Mouse (Mus musculus) left cerebral cortex, adult 11 months (tissue): ENCODE results near the gene Kif26b.

Experiments
- DNase-seq: peaks from one replicate; pipeline ENCODE4 v3.0.0; 2022; ENCODE audit warnings: low spot score

The Kif26b gene

DNA sequence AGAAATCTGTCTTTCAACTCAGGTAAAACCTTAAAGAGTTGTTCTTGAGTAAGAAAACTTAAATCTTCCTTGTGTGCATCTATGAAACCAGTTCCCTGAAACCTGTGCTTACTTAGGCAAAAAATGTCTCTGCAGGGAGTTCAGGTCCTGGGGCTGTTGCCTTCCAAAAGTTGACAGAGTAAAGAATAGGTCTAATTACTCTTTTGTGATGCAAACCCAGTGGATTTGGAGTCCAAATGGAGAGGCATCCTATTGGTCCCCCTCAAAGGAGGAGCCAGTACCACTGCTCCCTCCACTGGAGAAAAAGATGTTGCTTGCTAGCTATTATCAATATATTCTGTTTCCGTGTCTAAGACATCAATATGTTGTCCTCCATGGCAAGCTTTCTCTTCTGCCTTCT lies 321.6 kb downstream of the Kif26b start:
- no peak for DNase-seq

DNA sequence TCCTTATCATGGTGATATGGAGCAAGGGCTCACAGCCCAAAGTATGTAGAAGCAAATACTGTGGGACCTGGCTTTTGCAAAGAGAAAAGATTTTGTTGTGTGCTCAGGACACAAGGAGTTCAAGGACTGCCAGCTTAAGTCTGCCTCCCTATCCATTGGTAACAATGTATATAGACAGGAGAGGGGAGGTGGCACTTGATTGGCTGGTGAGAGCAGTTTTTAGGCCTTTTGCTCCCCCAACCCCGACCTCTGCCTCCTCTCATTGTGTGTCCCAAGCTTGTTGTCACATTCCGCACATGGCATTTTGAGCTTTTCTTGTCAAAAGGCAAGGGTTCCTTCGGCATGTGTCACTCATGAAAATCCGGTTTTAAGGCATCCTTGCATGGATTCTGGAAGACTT lies 326.0 kb downstream of the Kif26b start:
- DNase-seq, result no peak

DNA sequence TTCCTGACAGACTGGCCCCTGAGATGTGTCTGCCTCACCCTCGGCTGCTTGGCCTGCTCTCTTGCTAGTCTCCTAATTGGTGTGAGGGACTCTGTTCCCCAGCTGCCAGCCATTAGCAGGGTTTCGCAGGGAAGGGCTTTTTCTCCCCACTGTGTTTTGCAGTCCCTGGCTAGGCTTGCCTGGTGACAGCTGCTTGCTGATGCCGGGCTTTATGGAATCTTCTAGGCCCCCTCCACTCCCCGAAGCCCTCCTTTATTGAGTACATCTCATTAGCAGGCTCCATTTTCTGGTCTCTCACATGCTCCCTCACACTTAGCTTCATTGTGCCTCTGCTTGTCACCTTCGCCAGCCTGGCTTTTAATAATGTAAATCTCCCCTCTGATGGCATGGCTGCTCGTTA lies 327.0 kb downstream of the Kif26b start:
- DNase-seq, result no peak

DNA sequence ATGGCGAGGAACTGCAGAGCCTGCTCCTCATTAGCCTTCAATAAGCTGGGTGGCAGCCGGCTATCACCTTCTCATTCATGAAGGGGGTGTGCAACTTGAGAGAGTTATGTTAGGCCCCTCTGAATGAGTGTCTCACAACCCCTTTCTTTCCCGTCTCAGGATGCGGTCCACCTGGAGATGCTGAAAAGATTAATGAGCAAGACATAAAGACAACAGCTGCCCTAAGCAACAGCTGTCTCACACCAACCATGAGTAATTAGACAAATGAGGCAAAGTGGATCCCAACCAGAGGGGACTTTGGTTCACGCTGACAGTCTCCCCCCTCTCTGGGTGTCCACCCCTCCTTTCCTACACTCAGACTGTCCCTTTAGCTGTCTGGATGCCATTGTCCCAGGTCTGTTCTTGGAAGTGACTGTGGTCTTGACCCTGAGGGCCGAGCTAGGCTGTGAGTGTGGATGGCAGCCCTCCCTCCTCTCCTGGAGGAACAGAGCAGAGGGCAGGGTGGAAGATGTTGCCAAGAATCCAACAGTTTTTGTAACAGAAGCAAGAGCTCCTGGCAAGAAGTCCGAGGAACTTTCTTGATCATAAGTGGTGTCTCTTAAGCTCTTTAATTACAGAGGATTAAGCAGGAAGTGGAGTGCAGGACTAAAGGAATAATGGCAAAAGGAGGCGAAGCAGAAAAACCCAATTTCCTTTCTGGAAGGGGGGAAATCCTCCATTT lies 331.9 kb downstream of the Kif26b start:
- no peak for DNase-seq

DNA sequence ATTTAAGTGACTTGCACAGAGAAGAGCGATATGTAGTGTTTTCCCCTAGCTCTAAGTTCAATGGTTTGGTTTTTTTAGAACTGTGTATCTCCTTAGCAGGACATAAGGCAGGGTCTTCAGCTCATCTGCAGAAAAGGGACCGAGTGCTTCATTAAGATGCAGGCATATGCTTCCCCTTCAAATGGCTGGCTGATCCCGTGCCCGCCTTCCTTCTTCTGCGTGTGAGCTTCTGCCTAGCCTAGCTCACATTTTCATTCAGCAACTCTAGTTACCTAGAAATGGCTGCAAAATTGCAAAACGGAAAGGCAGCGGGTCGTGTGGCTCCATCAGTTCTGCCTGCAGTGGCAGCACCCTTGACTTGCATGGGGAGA lies 332.5 kb downstream of the Kif26b start:
- DNase-seq, result no peak

DNA sequence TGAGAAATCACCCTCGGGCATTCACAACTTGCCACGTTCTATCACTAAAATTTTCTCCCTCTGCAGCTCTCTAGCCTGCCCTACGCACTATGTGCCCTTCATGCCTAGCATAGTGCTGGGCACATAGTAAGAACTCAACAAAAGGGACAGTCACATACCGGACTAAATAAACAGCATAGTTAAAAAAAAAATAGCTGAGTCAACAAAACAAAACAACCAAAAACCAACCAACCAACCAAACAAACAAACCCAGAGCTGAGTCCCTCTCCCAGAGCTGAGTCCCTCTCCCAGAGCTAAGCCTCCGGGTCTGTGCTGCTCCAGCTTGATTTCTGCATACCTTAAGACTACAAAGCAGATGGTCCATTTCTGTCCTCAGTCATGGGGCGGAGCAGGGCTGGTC lies 334.8 kb downstream of the Kif26b start:
- DNase-seq, result no peak

DNA sequence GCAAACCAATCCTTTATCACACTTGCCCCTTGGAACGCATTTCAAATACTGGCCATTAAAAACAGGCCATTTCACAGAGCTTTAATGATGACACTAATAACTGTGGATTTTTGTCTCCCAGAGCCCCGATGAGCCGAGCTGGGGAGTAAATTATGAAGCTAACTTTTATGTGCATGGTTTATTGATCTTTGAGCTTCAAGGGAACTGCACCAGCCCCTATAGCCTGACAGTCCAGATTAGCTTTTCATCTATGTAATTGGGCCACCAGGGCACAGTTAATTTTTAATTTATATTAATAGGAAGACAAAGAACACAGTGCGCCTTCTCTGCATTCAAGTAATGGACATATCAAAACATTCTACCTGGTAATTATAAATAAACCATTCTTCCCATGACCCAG lies 335.4 kb downstream of the Kif26b start:
- no peak for DNase-seq

DNA sequence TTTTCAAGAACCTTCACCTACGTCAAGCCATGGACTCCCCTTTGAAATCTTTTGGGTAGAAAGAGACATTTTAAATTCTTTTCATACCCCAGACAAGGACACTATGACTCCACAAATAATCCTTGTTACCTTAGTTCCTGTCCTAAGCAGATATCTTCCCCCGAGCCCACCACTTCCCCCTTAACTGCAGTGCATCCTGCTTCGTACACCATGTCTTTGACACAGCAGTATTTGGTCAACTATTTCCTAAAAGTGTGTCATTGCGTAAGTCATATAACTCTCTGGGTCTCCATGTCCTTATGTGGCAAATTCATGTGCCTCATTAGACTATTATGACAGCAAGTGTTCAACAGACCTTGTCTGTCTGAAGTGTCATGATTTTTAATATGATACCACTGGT lies 337.8 kb downstream of the Kif26b start:
- no peak for DNase-seq

DNA sequence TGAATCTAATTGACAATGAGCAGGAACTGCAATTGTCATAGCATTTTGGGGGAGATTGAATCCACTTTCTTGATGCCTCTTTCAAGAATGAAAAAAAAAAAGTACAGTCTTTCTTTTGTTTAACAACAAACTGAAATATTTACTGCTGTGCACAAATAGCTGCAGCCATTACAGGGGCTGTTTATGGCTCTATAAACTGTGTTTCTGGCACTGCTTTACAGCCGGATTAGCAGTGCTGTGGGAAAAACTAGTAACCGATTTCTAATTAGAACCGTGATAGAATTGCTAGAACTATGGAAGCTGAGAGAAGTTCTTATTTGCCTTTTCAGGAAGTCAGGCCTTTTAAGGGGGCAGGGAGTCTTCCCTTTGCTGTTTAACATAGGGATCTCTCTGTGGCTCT lies 342.1 kb downstream of the Kif26b start:
- no peak for DNase-seq

DNA sequence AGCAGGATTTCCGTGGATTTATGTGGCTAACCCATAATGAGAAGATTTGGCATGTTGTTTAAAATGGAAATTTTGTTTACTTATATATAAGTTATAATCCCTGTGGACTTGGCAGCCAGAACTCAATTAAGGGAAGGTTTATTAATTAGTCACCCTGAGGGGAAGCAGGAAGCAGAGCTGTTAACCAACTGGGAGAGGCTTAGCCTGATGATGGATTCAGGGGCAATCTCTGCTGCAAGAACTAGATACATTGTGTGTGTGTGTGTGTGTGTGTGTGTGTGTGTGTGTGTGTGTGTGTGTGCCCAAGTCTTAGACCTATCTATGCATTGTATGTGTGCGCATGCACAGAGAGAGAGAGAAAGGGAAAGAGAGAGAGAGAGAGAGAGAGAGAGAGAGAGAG lies 348.0 kb downstream of the Kif26b start:
- DNase-seq, result no peak

DNA sequence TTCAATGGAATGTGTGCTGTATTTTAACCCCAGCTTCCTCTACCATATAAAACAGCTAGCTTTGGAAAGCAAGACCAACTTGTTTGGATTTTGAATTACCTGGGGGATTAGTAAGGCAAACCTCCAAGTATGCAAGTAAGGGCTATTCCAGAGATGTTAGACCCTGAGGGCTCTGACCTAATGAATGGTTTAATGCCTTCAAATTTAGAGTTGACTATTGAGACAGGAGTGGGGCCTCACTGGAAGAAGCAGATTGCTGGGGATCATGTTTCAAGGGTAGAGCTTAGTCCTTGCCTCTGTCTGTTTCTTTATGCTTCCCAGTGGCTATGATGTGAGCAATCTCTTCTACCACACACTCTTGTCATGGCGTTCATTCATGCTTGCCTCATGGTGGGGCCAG lies 349.8 kb downstream of the Kif26b start:
- no peak for DNase-seq

DNA sequence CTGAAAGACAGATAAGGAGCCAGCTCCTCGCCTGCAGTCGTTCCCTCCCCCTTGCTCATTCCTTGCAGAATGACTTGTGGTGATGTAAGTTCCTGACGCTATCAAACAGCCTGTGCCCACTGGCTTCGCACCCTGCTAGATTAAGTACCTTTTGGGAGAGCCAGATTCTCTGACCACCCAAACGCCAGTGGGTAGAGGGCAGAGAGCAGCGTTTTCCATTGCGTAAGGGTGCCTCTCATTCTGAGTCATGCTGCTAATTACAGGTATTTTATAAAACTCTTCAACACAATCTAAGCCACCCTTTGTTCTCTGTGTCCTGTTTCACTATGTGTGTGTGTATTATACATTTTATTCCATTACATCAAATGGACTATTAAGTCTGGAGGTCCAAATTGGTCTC lies 352.0 kb downstream of the Kif26b start:
- DNase-seq, result no peak

DNA sequence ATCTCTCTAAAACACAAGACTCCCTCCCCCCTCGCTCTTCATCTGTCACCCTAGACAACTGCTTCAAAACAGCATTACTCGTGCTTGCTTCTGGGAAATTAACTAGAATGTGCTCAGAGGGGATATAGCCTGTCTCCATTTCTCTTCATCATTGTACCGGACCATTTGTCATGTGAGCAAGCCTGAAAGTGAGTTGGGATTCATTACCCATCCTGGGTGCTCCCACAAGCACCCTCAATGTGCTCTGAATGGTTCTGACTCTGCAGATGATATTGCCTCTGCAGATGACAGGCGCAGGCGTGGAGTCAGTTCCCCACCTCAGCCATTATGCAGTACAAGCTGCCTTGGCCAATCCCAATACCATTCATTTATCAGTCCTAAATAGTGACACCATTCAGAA lies 357.7 kb downstream of the Kif26b start:
- DNase-seq, result no peak

DNA sequence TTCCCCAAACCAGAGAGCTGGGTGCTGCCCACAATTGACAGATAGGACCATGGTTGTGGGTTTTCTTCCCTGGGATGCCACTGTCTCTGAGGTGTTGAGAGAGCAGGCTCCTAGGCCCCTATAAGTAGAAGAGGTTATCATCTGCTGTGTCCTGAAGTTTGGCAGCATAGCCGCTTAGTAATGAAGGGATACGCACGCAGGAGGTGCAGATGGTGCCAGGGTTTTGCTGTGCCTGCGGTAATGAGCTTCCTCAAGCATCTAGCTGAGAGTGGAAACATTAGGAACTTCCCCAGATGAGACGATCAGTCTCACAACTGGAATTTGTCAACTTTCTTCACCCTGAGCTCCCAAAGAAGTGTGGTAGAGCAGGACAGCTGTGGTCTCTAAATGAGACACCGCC lies 363.5 kb downstream of the Kif26b start:
- no peak for DNase-seq

DNA sequence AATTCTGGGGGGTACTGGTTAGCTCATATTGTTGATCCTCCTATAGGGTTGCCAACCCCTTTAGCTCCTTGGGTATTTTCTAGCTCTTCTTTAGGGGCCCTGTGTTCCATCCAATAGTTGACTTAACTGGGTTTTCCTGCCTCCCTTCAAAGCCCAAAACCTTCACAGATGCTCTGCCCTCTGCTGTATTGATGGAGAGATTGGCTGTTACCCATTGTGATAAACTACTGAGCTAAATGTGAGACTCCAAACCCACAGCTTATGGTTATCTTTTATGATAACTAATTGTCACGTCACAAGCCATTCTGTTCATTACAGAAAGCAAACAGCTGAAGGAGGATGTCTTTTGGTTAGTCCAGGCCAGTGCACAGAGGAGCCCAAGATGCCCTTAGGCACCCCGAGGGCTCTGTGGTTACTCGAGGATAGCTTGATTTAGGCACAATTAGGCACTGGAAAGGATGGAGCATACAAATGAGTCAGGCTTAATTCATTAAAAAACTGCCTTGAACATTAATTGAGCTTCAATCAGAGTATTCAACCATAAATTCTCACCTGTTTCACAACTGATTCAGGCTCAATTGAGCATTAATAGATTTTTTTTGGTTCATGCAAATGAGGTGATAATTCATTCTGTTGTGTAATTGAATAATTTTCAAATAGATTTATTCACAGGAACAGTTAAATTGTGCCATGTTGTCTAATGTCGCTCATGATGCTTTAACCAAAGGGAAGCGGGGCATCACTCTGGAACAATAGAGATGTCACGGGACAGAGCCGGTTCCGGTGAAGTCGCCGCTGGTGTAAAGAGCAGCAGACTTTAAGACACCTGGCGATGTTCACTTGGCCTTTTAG lies 364.5 kb downstream of the Kif26b start:
- no peak for DNase-seq

DNA sequence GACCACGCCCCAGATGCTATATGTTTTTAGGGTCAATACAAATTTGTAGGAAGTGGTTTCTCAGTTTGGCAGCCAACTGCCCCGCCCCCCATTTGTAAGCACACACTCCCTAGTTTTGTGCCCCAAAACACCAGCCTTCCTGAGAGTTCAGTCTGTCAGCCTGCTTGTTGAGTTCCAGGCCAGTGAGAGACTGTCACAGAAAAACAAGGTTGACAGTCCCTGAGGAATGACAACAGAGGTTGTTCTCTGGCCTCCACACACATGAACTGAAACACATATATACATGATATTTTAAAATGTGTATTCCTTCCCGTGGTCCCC lies 365.1 kb downstream of the Kif26b start:
- DNase-seq, result no peak

DNA sequence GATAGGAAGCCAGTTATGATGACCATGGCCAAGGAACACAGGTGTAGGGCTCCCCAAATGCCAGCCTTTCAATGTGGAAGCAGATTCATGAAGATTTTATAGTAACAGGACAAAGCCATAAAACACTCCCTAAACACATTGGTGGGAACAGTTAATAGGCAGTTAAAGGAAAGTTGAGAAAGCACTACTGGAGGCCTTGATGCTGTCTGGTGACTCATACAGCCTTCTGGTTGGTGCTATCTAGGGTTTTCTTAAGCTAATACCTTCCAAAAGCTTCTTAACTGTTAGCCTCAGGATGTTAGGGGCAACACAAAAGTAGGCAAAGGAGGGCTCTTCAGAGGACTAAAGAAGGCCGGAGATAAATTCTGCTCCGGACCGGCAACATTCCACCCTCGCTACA lies 366.7 kb downstream of the Kif26b start:
- DNase-seq, result no peak

DNA sequence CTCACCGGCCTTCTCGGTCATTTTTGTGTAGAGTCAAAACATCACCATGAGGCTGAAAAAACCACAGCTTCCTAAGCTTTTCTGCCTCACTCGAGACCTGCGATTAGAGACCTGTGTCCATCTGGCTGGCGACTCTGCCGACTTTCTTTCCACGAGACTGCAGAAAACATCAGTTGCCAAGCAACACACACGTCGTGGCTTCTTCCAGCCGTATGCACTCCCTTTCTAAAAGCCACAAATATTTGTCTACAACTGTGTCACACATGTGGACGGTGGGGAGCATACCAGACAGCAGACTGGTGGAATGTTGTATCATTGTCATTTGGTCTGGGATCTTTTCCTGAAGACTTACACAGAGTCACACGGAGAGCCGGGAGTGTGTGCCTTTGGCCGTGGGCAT lies 382.0 kb downstream of the Kif26b start:
- no peak for DNase-seq

DNA sequence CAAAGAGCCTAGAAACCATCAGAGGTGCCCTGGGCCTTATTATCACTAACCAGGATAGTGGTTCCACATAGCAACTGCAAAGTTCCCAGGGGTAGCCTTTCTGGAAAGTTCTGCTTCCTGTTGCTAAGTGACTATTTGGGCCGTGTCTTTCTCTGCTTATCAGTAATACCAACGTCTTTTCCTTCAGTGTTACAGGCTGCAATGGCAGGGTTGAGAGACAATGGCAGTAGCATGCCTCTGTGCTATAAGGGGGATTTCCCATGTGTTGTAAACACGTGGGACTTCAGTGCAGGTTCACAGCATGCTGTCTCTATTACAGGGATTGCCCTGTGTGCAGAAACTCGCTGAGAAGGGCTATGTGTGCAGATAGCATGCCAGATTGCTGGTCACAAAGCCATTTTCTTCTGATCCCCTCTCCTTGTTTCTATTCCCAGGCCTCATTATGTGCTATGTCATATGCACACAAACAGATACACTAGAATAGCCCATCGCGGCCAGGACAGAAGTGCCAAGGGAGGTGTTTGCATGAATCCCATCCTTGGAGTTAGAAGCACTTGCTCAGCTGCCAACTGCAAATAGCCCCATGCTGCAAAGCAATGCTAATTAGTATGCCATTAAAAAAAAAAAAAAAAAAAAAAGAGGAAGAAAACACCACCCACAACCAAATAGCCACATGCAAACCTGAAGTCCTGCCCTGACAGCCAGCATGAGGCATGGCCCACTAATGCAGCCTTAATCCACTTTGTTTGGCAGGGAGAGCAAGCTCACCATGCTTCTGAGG lies 384.2 kb downstream of the Kif26b start:
- DNase-seq, result no peak

DNA sequence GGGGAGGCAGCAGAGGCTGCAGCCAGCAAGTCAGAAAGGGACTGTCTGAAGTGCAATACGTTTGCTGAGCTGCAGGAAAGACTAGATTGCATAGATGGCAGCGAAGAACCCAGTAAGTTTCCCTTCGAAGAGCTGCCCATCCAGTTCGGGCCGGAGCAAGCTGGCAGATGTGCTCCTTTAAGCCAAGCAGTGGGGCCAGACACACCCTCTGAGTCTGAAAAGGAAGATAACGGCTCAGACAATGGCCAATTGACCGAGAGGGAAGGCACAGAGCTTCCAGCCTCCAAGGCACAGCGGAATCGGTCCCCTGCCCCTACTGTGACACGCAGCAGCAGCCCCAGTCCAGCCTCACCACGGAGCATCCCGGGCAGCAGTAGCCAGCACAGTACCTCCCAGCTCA lies 386.1 kb downstream of the Kif26b start:
- DNase-seq, result no peak

DNA sequence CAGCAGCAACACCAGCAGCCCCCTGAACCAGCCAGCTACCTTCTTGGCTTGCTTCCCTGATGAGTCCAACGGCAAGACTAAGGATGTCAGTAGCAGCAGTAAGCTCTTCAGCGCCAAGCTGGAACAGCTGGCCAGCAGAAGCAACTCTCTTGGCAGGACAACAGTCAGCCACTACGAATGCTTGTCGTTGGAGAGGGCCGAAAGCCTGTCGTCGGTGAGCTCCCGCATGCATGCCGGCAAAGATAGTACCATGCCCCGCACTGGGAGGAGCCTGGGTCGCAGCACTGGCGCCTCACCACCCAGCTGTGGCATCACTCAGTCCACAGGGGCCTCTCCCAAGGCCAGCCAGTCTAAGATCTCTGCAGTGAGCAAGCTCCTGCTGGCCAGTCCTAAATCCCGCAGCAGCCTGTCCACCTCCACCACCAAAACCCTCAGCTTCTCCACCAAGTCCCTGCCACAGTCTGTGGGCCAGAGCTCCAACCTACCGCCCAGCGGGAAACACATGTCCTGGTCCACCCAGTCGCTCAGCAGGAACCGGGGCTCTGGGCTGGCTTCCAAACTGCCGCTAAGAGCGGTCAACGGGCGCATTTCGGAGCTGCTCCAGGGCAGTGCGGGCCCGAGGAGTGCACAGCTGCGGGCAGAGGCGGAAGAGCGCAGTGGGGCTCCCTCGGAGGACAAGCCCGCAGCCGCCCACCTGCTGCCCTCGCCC lies 388.4 kb downstream of the Kif26b start:
- DNase-seq, result no peak

DNA sequence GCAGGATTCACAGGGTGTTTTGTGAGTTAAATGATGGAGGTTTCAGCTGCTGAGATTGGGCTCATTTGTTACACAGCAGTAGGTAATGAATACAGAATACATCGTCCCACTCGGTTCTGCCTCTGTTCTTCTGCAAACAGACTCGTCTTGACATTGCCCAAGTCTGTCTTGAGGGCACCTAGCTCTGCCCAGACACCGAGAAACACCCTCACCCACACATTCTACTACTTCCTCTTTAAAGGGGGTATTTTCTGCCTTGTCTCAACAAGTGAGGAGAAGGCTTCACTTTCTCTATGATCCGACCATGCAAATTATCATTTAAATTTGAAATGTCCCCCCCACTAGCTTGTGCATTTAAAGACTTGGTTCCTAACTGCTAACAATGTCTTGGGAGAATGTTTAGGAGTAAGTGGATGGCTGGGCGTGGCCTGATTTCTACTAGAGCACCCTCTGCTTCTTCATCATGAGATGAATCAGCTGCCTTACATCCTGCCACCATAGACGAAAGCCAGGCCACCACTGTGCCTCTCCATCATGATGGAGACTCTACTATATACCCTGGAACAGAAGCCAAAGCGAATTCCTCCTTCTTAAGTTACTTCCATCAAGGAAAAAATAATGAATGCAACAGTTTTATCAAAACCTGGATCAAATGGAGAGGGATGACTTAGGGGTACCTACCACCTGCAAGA lies 395.7 kb downstream of the Kif26b start:
- no peak for DNase-seq
